Mouse (Mus musculus): ENCODE data around the gene Aamp.

Aamp gene

GRCm38 (mm10) chr1:74281886-74282285 lies 2.7 kb downstream of the Aamp start:
- DNase-seq (ENCODE audit: low spot score): no peak

- DNase-seq (ENCODE audit: low spot score): no peak
Measured at GRCm38 (mm10) chr1:74281372-74281771, 3.2 kb downstream of the Aamp start.

- no peak for DNase-seq (ENCODE audit: low spot score)
Measured at GRCm38 (mm10) chr1:74280591-74281325, 3.8 kb downstream of the Aamp start.

GRCm38 (mm10) chr1:74278988-74279387 lies 5.5 kb downstream of the Aamp start:
- no peak for DNase-seq (ENCODE audit: low spot score)

GRCm38 (mm10) chr1:74278538-74278937 lies 6.0 kb downstream of the Aamp start, which contains the start of gene Gpbar1:
Gene Gpbar1 (plus strand): TSS chr1:74278550.
- DNase-seq (ENCODE audit: low spot score): no peak

- no peak for DNase-seq (ENCODE audit: low spot score)
Measured at GRCm38 (mm10) chr1:74277883-74278537, 6.5 kb downstream of the Aamp start.

- DNase-seq (ENCODE audit: low spot score): no peak
Measured at GRCm38 (mm10) chr1:74277041-74277440, 7.5 kb downstream of the Aamp start.

GRCm38 (mm10) chr1:74275015-74275414 lies 9.5 kb downstream of the Aamp start:
- DNase-seq (ENCODE audit: low spot score): no peak

- DNase-seq (ENCODE audit: low spot score): no peak
Measured at GRCm38 (mm10) chr1:74271659-74272058, 12.9 kb downstream of the Aamp start.

GRCm38 (mm10) chr1:74268750-74269149 lies 15.8 kb downstream of the Aamp start:
- no peak for DNase-seq (ENCODE audit: low spot score)

GRCm38 (mm10) chr1:74262510-74262909 lies 22.0 kb downstream of the Aamp start:
- no peak for DNase-seq (ENCODE audit: low spot score)

GRCm38 (mm10) chr1:74256782-74257181 lies 27.8 kb downstream of the Aamp start:
- no peak for DNase-seq (ENCODE audit: low spot score)

GRCm38 (mm10) chr1:74255704-74256345 lies 28.7 kb downstream of the Aamp start:
- no peak for DNase-seq (ENCODE audit: low spot score)

GRCm38 (mm10) chr1:74250096-74250495 lies 34.4 kb downstream of the Aamp start:
- DNase-seq (ENCODE audit: low spot score): no peak

GRCm38 (mm10) chr1:74249331-74249980 lies 35.1 kb downstream of the Aamp start:
- DNase-seq (ENCODE audit: low spot score): no peak

GRCm38 (mm10) chr1:74248799-74249198 lies 35.7 kb downstream of the Aamp start:
- no peak for DNase-seq (ENCODE audit: low spot score)

- DNase-seq (ENCODE audit: low spot score): no peak
Measured at GRCm38 (mm10) chr1:74245525-74245924, 39.0 kb downstream of the Aamp start.

GRCm38 (mm10) chr1:74240832-74241231 lies 43.7 kb downstream of the Aamp start:
- DNase-seq (ENCODE audit: low spot score): no peak

GRCm38 (mm10) chr1:74240311-74240710 lies 44.2 kb downstream of the Aamp start:
- DNase-seq (ENCODE audit: low spot score): no peak

- DNase-seq (ENCODE audit: low spot score): no peak
Measured at GRCm38 (mm10) chr1:74239618-74240017, 44.9 kb downstream of the Aamp start.

- DNase-seq (ENCODE audit: low spot score): no peak
Measured at GRCm38 (mm10) chr1:74239162-74239561, 45.4 kb downstream of the Aamp start.

GRCm38 (mm10) chr1:74238136-74238535 lies 46.4 kb downstream of the Aamp start:
- no peak for DNase-seq (ENCODE audit: low spot score)

- DNase-seq (ENCODE audit: low spot score): no peak
Measured at GRCm38 (mm10) chr1:74237671-74238070, 46.9 kb downstream of the Aamp start.
